Mouse (Mus musculus) MEL (cell line): Measurements from ENCODE around the gene Vps37b.

ENCODE experiments used
- ELF1 ChIP-seq: IDR thresholded peaks from 2 replicates; pipeline ENCODE4 v1.6.1; 2014; ENCODE audit warnings: low read depth, mild to moderate bottlenecking, inconsistent platforms, low read length, improper control_type of control experiment, moderate library complexity
- EP300 ChIP-seq, 2 experiments: IDR thresholded peaks; 2 replicates each; pipeline ENCODE4 v1.6.1; 2011; ENCODE audit warnings: improper control_type of control experiment in 2 of 2, low read length in 2 of 2, low read depth in 1 of 2, mild to moderate bottlenecking in 1 of 2
- GATA1 ChIP-seq: IDR thresholded peaks from 2 replicates; pipeline ENCODE4 v1.6.1; 2011; ENCODE audit warnings: low read depth, low read length, improper control_type of control experiment
- POLR2A ChIP-seq, 2 experiments: IDR thresholded peaks; 2 replicates each; pipeline ENCODE4 v1.6.1; 2011 to 2012; ENCODE audit warnings: low read length in 2 of 2, mild to moderate bottlenecking in 2 of 2, control low read depth in 1 of 2, improper control_type of control experiment in 1 of 2, low read depth in 1 of 2, moderate library complexity in 1 of 2; ENCODE audit not compliant: control insufficient read depth in 1 of 2, insufficient read depth in 1 of 2, poor library complexity in 1 of 2
- ZMIZ1 ChIP-seq: IDR thresholded peaks from 2 replicates; pipeline ENCODE4 v1.6.1; 2012; ENCODE audit warnings: low read depth, mild to moderate bottlenecking, inconsistent platforms, low read length, improper control_type of control experiment, moderate library complexity
- ZNF384 ChIP-seq: IDR thresholded peaks from 2 replicates; pipeline ENCODE4 v1.6.1; 2012; ENCODE audit warnings: low read depth, mild to moderate bottlenecking, inconsistent platforms, low read length, improper control_type of control experiment

DNA sequence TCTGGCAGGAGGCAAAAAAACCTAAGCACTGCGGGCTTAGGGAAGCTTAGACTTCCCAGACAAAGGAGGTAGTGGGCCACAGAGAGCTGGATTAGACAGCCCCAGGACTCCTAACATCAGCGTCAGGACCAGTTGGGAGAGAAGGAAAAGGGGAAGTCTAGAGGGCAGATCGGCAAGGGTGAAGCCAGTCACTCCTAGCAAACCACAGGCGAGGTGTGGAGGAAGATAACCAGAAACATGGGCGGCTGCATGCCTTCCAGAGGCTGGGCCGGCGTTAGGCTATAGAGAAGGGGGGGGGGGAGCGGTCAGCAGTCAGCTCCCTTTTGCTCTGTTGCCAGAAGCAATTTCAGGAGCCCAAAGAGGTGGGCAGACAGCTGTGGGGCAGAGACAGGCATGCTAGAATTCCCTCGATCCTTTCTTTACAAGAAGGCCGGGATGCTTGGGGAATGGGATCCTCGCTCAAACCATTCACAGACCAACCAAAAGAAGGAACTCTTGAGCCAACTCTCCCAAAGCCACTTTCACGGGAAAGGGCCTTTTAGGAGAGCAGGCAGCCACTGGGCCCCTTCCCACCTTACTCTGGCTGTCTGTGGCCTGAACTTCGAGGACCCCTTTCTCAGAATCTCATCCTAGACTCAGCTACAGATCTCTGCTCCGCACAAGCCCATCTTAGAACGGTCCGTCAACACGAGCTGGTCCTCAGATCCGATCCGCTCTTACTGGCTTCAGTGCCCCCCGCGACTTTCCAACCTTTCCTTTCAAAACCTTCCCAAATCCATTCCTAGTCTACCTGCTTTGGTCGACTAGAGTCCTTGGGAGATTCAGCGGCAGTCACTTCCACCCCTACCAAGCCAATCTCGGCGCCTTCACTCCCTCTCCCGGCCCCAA is 758 bp downstream of the Vps37b start:
- TF ChIP-seq EP300 (IDR thresholded peaks at IDR 0.05; ENCODE audit: low read depth in 1 of 2, low read length in 2 of 2), result peak; percentile 87 to 88
- peak; percentile 40 to 53; a peak in 2 of 4 replicates for TF ChIP-seq POLR2A (IDR thresholded peaks at IDR 0.05; ENCODE audit: control insufficient read depth in 1 of 2, insufficient read depth in 1 of 2, low read depth in 1 of 2, low read length in 2 of 2, poor library complexity in 1 of 2)
- 0 out of 2 replicates have a peak, but pooled peaks have one; percentile 27 for TF ChIP-seq ELF1
- no peak for TF ChIP-seq ZMIZ1
- peak; percentile 73 for TF ChIP-seq ZNF384
- TF ChIP-seq GATA1, result peak; percentile 81
